ENCODE assay signal across 17 mouse cellular contexts in the genomic region with DNA sequence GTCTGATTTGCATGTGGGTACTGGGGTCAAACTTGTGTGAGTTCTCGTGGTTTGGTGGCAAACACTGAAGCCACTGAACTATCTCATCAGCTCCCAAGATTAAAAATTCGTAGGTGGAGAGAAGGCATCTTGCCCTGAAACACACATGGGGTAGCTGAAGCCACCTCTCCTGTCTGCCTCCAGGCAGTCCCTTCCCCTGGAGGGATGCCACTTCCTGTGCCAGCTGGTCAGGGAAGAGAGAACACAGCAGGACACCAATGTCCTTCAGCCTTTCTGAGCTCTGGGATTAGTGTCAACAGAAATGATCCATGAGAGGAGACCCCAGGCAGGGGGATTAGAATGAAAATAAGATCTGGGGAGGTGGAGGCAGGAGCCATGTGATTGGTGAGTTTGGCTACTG. TPM values are rescaled to one million over a fixed set of nuclear protein-coding genes. Genes with fewer than 3 reads are reported as not detected.
A peak's percentile ranks its signal among the peaks of the same experiment; 100 is the strongest.
DNase-seq lines count a peak whose midpoint lies in the region; ATAC-seq and TF ChIP-seq lines count a peak whose summit lies in the region.
"Had no signal": no experiment of that assay in that cellular context is flagged by ENCODE, and none has a peak within 500 bp of the region (broad histone marks: within the 10 kb centered on the region; RNA-seq: fewer than 3 reads in every experiment).

No protein-coding gene starts in this region.

- H3K36me3 ChIP-seq in heart, embryonic 10.5 days = peaks cover 87% of the 10 kb centered on the region
- H3K36me3 ChIP-seq in forebrain, embryonic 16.5 days (ENCODE audit: control insufficient read depth, insufficient read depth) = no peaks in the 10 kb centered on the region
- H3K36me3 ChIP-seq: embryonic facial prominence, embryonic 15.5 days; midbrain, embryonic 15.5 days had no signal

- peak overlapping the region; percentile 67 for H3K27ac ChIP-seq in heart, embryonic 10.5 days
- peak overlapping the region; percentile 67 for H3K27ac ChIP-seq in left cerebral cortex, adult 2 months
- no peak overlapping the region for H3K27ac ChIP-seq in forebrain, embryonic 16.5 days (ENCODE audit: low read length)
- H3K27ac ChIP-seq: embryonic facial prominence, embryonic 15.5 days; midbrain, embryonic 15.5 days had no signal

- H3K27me3 ChIP-seq in heart, embryonic 10.5 days (ENCODE audit: insufficient read depth, poor library complexity, severe bottlenecking) = no peaks in the 10 kb centered on the region
- H3K27me3 ChIP-seq in forebrain, embryonic 16.5 days (replicated peaks; ENCODE audit: control insufficient read depth, insufficient read depth, low read length) = no peaks in the 10 kb centered on the region
- H3K27me3 ChIP-seq: embryonic facial prominence, embryonic 15.5 days; midbrain, embryonic 15.5 days had no signal

- H3K4me1 ChIP-seq in heart, embryonic 10.5 days = peaks cover 73% of the 10 kb centered on the region
- H3K4me1 ChIP-seq in forebrain, embryonic 16.5 days (replicated peaks; ENCODE audit: control insufficient read depth, insufficient read depth, low read length) = peaks cover 11% of the 10 kb centered on the region
- H3K4me1 ChIP-seq: midbrain, embryonic 15.5 days had no signal

- DNase-seq in heart, embryonic 10.5 days (ENCODE audit: low spot score) = no peak
- no peak for DNase-seq in heart, postnatal 14 days
- no peak for DNase-seq in left cerebral cortex, adult 2 months (ENCODE audit: extremely low spot score in 1 of 2, low spot score in 2 of 2)
- DNase-seq in left cerebral cortex, postnatal 14 days (ENCODE audit: low spot score in 2 of 2) = no peak
- DNase-seq in cerebellum, adult 9-11 months = peak; percentile 84
- peak; percentile 72 for DNase-seq in retina, postnatal 1 day
- DNase-seq in layer of hippocampus, adult 9-10 months (ENCODE audit: low spot score) = no peak
- DNase-seq: adrenal gland, adult 2 months; B cell, adult 2 months; kidney, adult 9 months; liver; lung, embryonic 14.5 days; right cerebral cortex, postnatal 14 days had no signal

- no peak overlapping the region for H3K4me2 ChIP-seq in forebrain, embryonic 16.5 days (ENCODE audit: low read length)
- H3K4me2 ChIP-seq: embryonic facial prominence, embryonic 15.5 days; lung, embryonic 14.5 days; midbrain, embryonic 15.5 days had no signal

- H3K9ac ChIP-seq in forebrain, embryonic 16.5 days (replicated peaks; ENCODE audit: low read depth, low read length) = no peak overlapping the region
- H3K9ac ChIP-seq: embryonic facial prominence, embryonic 15.5 days; lung, embryonic 14.5 days; midbrain, embryonic 15.5 days had no signal

- no peak overlapping the region for H3K4me3 ChIP-seq in heart, embryonic 10.5 days
- no peak overlapping the region; the same call in 1 of the 2 replicates for H3K4me3 ChIP-seq in left cerebral cortex, adult 2 months
- H3K4me3 ChIP-seq in forebrain, embryonic 16.5 days (replicated peaks; ENCODE audit: low read length) = no peak overlapping the region
- H3K4me3 ChIP-seq: embryonic facial prominence, embryonic 15.5 days; midbrain, embryonic 15.5 days had no signal

- 56% methylated on average over 2 of the region's 2 CpGs for WGBS in heart, embryonic 10.5 days
- WGBS in forebrain, embryonic 16.5 days = 62% methylated on average over 2 of the region's 2 CpGs

- TF ChIP-seq CTCF in left cerebral cortex, adult 2 months (IDR thresholded peaks at IDR 0.05) = no peak

- ATAC-seq in forebrain, embryonic 16.5 days = no peak
- ATAC-seq: inflammation-experienced regulatory T-cells, adult 6 months; midbrain, embryonic 15.5 days had no signal

- intact Hi-C loops in heart, postnatal 14 days (cut with DNase I) = no loop called here
- intact Hi-C loops in left cerebral cortex, adult 2 months (cut with DNase I) = no loop called here
- intact Hi-C loops in left cerebral cortex, postnatal 14 days (cut with DNase I) = no loop called here

- no peaks in the 10 kb centered on the region for H3K9me3 ChIP-seq in heart, embryonic 10.5 days
- H3K9me3 ChIP-seq in forebrain, embryonic 16.5 days (ENCODE audit: control insufficient read depth, low read length) = no peaks in the 10 kb centered on the region
- H3K9me3 ChIP-seq: midbrain, embryonic 15.5 days had no signal

RNA-seq across cellular contexts. Expression of a gene that starts 18.4 kb away (rescaled TPM):
- polyA plus RNA-seq in heart, embryonic 10.5 days (2016; fragmentation: Nextera tagmentation; extraction: Ambion mirVana) = 77.8 and 153 TPM in 2 replicates
- total RNA-seq in heart, postnatal 14 days (2021) = 100 to 1,000 TPM; 105 to 127 TPM
- total RNA-seq in left cerebral cortex, adult 2 months (2021) = 100 to 1,000 TPM; 652 to 703 TPM
- 100 to 1,000 TPM; 497 to 557 TPM for total RNA-seq in left cerebral cortex, postnatal 14 days (2021)
- polyA plus RNA-seq in forebrain, embryonic 16.5 days (2015; fragmentation: Nextera tagmentation; extraction: Ambion mirVana) = 10.0 and 11.1 TPM in 2 replicates

Comparison
In these comparisons a context has a peak if more than half of its experiments do, and no peak if none do; other contexts are left out.
1. DNase-seq: peak in cerebellum, adult 9-11 months (single experiment) and retina, postnatal 1 day (single experiment); none in heart, embryonic 10.5 days (single experiment), heart, postnatal 14 days (0 of 2), left cerebral cortex, adult 2 months (0 of 2), left cerebral cortex, postnatal 14 days (0 of 2) and layer of hippocampus, adult 9-10 months (single experiment).